Mouse (Mus musculus): ENCODE results near the gene Tti1. TPM values are rescaled to one million over a fixed set of nuclear protein-coding genes. Genes with fewer than 3 reads are reported as not detected.

The Tti1 gene
- 25.1 TPM for polyA plus RNA-seq (2021)

DNA sequence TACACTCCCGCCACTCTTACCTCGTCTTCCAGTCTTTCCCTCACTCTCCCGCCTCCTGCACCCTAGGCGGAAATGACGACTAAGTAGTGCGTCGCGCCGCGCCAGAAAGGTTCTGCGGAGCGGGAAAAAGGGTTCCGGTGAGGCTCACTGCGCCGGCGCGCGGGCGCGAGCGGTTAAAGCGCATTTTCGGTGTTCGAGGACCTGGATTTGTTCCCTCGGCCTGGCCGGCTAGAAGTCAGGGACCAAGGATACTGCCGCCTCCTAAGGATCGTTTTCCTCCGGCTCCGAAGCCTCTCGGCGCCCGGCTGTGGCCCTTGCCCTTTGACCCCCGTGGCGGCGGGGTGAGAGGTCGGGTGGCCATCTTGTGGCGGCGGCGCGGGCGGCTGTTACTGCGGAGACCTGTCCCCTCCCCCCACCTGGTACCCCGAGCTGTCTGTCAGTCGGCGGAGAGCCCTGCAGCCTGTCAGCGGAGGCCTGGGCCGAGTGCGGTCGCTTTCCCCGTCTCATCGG, at the start of gene Tti1, which contains the start of gene Rprd1b:
Tti1 (minus strand) TSS at position 80 of the 510 bp plus-strand sequence.
Rprd1b (plus strand) TSS at position 144 of the 510 bp plus-strand sequence.
- CTCF ChIA-PET, result interaction anchor here (1.2 kb wide), 1 partner anchor 14 kb away, joined by 3 read pairs; no protein-coding TSS in a partner anchor

DNA sequence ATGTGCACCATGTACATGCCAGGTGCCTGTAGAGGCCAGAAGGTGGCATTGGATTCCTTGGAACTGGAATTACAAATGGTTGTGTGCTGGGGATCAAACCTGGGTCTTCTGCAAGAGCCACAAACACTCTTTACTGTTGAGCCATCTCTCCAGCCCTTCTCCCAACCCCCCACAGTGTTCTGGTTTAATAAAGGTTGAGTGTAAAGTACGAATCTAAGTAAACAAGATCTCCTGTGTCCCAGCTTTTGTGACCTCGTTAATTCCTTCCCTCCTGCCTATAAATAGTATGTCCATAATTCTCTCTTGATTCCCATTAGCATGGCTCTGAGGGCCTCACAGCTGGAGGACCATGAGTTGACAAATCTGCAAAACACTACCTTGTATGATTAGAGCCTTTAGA, 49.7 kb upstream of the Tti1 start:
- H3K27me3 ChIP-seq, result no peaks in the 10 kb centered on the region
- DNase-seq (ENCODE audit: low read depth, low spot score) (no peak), ATAC-seq (no peak)
- in situ Hi-C loops (cut with MboI; ENCODE audit: low pct_unique_long_range_greater_than_20kb), result no loop called here
- POLR2A ChIA-PET, result interaction anchor here (1.4 kb wide), 1 partner anchor 13 kb away, joined by 3 read pairs; no protein-coding TSS in a partner anchor
- CTCF ChIA-PET, result interaction anchor here (0.9 kb wide), 1 partner anchor 13 kb away, joined by 3 read pairs; no protein-coding TSS in a partner anchor
- no peak for TF ChIP-seq CTCF (IDR thresholded peaks at IDR 0.05)

More for the DNA sequence above, at the start of gene Tti1, which contains the start of gene Rprd1b:
- in situ Hi-C loops (cut with MboI; ENCODE audit: low pct_unique_long_range_greater_than_20kb), result no loop called here
- POLR2A ChIA-PET, result interaction anchor here (1.3 kb wide), 1 partner anchor 62 kb away, joined by 3 read pairs; no protein-coding TSS in a partner anchor
- no peaks in the 10 kb centered on the region for H3K27me3 ChIP-seq
- DNase-seq (ENCODE audit: low read depth, low spot score) (peak; percentile 67), ATAC-seq (peak; percentile 80)
- TF ChIP-seq CTCF (IDR thresholded peaks at IDR 0.05), result no peak

DNA sequence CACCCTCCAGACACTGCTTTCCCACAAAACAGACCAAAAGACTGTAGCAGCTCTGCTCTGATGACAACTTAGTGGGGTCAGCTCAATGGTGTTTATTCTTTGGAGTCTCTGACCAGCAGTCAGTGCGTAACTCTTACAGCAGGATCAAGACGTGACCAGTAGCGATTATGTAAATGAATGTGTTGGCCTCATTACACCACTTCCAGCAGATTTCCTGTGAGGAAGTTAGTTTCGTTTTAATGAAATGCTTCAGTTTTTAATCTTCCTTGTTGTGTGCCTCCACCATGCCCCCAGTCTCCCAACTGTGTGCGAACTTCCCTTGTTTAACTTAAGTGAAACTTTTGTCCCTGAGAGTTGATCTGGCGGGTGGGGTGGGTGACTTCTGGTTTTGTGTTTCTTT, 48.5 kb upstream of the Tti1 start:
- in situ Hi-C loops (cut with MboI; ENCODE audit: low pct_unique_long_range_greater_than_20kb), result no loop called here
- no peak for DNase-seq (ENCODE audit: low read depth, low spot score)
- ATAC-seq, result no peak
- POLR2A ChIA-PET, result interaction anchor here (1.1 to 1.4 kb wide), 2 partner anchors 12 to 16 kb away, joined by 3 read pairs; no protein-coding TSS in a partner anchor
- CTCF ChIA-PET, result no interaction called here
- no peak for TF ChIP-seq CTCF (IDR thresholded peaks at IDR 0.05)
- no peaks in the 10 kb centered on the region for H3K27me3 ChIP-seq

DNA sequence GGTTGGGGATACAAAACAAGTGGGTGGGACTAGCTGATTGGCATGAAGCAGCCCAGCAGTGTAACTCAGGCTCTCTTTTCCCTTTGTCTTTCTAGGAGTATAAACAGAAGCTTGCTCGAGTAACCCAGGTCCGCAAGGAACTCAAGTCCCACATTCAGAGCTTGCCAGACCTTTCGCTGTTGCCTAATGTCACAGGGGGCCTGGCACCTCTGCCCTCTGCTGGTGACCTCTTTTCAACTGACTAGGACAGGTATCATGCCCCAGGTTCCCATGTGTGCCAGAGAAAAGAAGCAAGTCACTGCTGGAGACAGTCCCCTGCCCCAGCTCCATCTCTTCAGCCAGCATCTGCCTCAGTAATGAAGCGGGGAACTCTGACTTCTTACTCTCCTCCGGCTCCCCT, 46.6 kb upstream of the Tti1 start:
- ChIA-PET CTCF (interaction anchor here (1.0 to 1.4 kb wide), 2 partner anchors 10 to 16 kb away, joined by 4 to 5 read pairs; no protein-coding TSS in a partner anchor), POLR2A (no interaction called here)
- TF ChIP-seq CTCF (IDR thresholded peaks at IDR 0.05), result no peak
- ATAC-seq (no peak), DNase-seq (ENCODE audit: low read depth, low spot score) (no peak)
- no peaks in the 10 kb centered on the region for H3K27me3 ChIP-seq
- in situ Hi-C loops (cut with MboI; ENCODE audit: low pct_unique_long_range_greater_than_20kb), result no loop called here

DNA sequence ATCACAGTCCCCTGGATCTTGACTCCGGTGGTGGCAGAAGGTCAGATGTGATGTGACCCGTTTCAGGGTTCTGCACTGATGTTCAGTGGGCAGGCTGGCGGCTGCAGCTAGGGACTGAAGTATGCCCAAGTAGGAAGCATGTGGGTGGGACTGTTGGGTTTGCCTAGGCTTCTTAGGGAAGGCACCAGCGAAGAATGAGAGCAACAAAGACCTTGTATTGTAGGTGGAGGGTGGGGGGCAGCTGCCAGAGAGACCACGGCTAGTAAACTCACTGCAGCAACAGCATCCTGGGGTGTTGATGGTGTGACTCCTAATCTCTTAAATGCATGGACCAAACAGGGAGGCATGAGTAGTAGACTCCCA, 43.4 kb upstream of the Tti1 start:
- in situ Hi-C loops (cut with MboI; ENCODE audit: low pct_unique_long_range_greater_than_20kb), result no loop called here
- TF ChIP-seq CTCF (IDR thresholded peaks at IDR 0.05), result no peak
- ChIA-PET POLR2A (interaction anchor here (0.7 kb wide), 1 partner anchor 8 kb away, joined by 10 read pairs; no protein-coding TSS in a partner anchor), CTCF (interaction anchor here (1.1 to 1.4 kb wide), 4 partner anchors 10 to 49 kb away, joined by 3 to 5 read pairs (median 4); no protein-coding TSS in a partner anchor)
- no peak for DNase-seq (ENCODE audit: low read depth, low spot score)
- no peak for ATAC-seq
- no peaks in the 10 kb centered on the region for H3K27me3 ChIP-seq

DNA sequence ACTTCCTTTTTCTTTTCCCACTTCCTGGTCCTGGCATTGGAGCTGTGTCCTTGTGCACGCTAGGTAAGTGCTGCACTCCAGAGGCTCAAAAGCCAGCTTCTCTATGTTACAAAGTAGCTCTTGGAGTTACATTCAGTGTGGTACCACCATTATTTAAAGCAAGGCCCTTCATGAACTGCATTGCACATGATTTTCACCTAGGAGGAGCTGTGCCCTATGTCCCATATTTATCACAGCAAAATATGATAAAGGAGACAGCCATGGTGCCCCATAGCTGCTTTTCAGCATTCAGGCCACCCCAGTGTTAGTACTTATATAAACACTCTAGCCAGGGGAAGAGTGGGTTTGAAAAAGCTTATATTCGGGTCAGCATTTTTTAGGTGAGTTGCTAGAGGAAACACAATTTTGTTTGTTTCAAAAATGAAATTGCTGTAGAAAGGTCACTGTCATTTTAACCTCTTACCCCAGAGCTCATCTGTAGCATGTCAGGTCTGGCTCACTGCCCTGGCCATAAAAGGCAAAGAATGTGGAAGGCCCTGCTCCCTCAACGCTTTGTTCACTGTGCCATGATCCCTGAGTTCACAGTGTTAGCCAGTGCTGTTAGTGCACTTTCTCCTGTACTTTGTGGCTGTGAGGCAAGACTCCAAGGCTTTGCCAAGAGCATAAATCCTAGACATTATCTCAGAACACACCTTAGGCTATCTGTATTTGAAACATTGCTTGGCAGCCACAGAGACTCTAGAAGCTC, 42.8 kb upstream of the Tti1 start:
- DNase-seq (ENCODE audit: low read depth, low spot score), result no peak
- peak; percentile 39 for ATAC-seq
- CTCF ChIA-PET, result interaction anchor here (1.1 to 1.4 kb wide), 5 partner anchors 9 to 48 kb away, joined by 3 to 5 read pairs (median 3); no protein-coding TSS in a partner anchor
- in situ Hi-C loops (cut with MboI; ENCODE audit: low pct_unique_long_range_greater_than_20kb), result no loop called here
- TF ChIP-seq CTCF (IDR thresholded peaks at IDR 0.05), result peak; percentile 29
- POLR2A ChIA-PET, result interaction anchor here (0.7 kb wide), 1 partner anchor 9 kb away, joined by 10 read pairs; no protein-coding TSS in a partner anchor
- no peaks in the 10 kb centered on the region for H3K27me3 ChIP-seq

DNA sequence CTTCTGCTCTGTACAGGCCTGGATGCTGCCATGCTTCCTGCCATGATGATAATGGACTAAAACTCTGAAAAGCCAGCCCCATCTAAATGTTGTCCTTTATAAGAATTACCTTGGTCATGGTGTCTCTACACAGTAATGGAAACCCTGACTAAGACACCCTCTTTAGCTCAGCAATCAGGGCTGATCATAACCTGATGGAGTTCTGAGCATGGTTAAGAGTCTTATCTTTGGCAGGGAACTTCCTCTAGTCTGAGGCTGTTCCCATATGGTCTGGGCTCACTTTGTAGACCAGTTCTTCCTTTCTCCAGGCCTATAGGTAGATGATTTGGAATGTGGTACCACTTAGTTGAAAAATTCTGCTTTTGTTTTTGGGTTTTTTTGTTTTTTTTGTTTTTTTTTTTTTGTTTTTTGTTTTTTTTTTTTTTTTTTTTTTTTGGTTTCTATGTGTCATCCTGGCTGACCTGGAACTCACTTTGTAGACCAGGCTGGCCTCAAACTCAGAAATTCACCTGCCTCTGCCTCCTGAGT, 40.3 kb upstream of the Tti1 start:
- in situ Hi-C loops (cut with MboI; ENCODE audit: low pct_unique_long_range_greater_than_20kb), result loop anchor here (5.0 to 10.0 kb wide), 2 partner anchors 74 to 196 kb away; no protein-coding TSS in a partner anchor
- ChIA-PET CTCF (interaction anchor here (1.2 kb wide), 1 partner anchor 126 kb away, joined by 3 read pairs; no protein-coding TSS in a partner anchor), POLR2A (no interaction called here)
- no peak for TF ChIP-seq CTCF (IDR thresholded peaks at IDR 0.05)
- DNase-seq (ENCODE audit: low read depth, low spot score) (no peak), ATAC-seq (no peak)
- no peaks in the 10 kb centered on the region for H3K27me3 ChIP-seq

DNA sequence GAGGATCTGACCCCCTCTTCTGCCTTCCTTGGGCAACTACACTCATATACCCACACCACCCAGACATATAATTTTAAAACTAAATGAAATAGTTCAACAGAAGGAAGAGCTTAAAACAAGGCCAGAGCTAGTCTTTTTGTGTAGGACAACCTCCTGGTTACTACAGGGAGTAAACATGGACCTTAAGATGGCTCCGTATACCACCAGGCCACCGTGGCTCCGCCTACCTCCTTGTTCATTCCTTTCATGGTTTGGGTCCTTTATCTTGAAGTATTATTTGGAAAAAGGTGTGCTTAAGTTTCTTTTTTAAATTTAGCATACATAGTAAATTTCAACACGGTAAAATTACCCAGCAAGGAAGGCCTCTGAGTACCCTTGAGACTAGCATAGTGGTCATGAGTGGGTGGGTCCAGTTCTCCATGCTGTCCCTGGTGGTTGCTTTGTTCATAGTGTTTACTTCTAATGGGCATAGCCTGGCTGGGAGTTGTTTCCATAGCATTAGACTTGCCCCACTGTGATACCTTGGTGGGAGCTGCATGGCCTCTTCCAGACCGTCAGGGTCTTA, 39.1 kb upstream of the Tti1 start:
- in situ Hi-C loops (cut with MboI; ENCODE audit: low pct_unique_long_range_greater_than_20kb), result loop anchor here (5.0 to 10.0 kb wide), 2 partner anchors 75 to 197 kb away; no protein-coding TSS in a partner anchor
- DNase-seq (ENCODE audit: low read depth, low spot score) (no peak), ATAC-seq (no peak)
- TF ChIP-seq CTCF (IDR thresholded peaks at IDR 0.05), result no peak
- H3K27me3 ChIP-seq, result no peaks in the 10 kb centered on the region
- ChIA-PET CTCF (interaction anchor here (0.6 to 1.2 kb wide), 4 partner anchors 78 to 128 kb away, joined by 3 read pairs; no protein-coding TSS in a partner anchor), POLR2A (no interaction called here)

DNA sequence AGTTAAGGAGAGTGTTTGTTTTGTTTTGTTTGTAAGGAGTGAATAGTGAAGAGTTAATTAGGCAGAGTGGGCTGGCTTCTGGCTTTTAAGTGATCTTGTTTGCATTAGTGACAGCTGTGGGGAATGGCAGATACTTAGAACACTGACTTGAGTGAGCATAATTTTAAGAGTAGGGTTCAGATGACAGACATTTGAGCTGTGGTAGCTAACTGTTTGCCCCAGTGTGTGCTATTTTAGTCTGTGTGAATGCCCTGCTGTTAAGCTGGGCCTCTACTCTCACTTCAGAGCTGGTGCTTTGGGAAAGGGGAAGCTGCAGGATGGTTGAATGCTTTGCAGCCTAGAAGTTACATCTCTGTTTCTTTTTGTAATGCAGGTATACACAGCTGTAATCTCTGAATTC, 38.2 kb upstream of the Tti1 start:
- DNase-seq (ENCODE audit: low read depth, low spot score), result no peak
- no peak for ATAC-seq
- in situ Hi-C loops (cut with MboI; ENCODE audit: low pct_unique_long_range_greater_than_20kb), result loop anchor here (5.0 to 10.0 kb wide), 2 partner anchors 76 to 198 kb away; no protein-coding TSS in a partner anchor
- ChIA-PET CTCF (interaction anchor here (1.2 kb wide), 2 partner anchors 79 to 129 kb away, joined by 3 read pairs; no protein-coding TSS in a partner anchor), POLR2A (no interaction called here)
- H3K27me3 ChIP-seq, result no peaks in the 10 kb centered on the region
- no peak for TF ChIP-seq CTCF (IDR thresholded peaks at IDR 0.05)

DNA sequence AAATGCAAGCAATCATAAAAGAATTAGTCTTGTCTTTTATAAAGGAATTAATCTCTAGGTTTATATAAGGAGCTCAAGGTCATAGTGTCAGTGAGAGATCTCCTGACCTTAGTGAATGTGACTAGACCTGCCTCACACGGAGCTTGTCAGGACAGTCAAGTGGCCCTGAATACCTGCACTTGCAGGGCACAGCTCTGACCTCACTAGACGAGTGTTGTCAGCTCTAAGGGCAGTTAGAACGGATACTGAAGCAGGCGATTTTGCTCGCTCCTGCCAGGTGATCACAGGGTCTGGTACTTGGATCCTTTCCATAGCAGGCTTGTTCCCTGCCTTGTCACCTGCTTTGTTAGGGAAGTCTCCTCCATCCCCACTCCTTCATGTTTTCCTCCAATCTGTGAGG, 36.8 kb upstream of the Tti1 start:
- CTCF ChIA-PET, result interaction anchor here (0.7 to 1.8 kb wide), 13 partner anchors 10 to 280 kb away, joined by 3 to 7 read pairs (median 3); no protein-coding TSS in a partner anchor
- no peaks in the 10 kb centered on the region for H3K27me3 ChIP-seq
- POLR2A ChIA-PET, result interaction anchor here (0.9 kb wide), 2 partner anchors 12 to 25 kb away, joined by 3 read pairs; no protein-coding TSS in a partner anchor
- no peak for ATAC-seq
- DNase-seq (ENCODE audit: low read depth, low spot score), result no peak
- in situ Hi-C loops (cut with MboI; ENCODE audit: low pct_unique_long_range_greater_than_20kb), result loop anchor here (5.0 to 10.0 kb wide), 2 partner anchors 77 to 200 kb away; no protein-coding TSS in a partner anchor
- TF ChIP-seq CTCF (IDR thresholded peaks at IDR 0.05), result no peak
